Mouse (Mus musculus) CH12.LX (cell line): Measurements from ENCODE around the gene Efna1.

ENCODE experiments used
- CTCF ChIP-seq, 2 experiments: IDR thresholded peaks in 1 of 2; conservative IDR thresholded peaks in 1 of 2; 2 replicates each; pipeline ENCODE4 v1.5.1; 2011 to 2012; ENCODE audit warnings: low read depth in 2 of 2, low read length in 2 of 2, improper control_type of control experiment in 1 of 2, inconsistent platforms in 1 of 2, mild to moderate bottlenecking in 1 of 2, moderate library complexity in 1 of 2
- EP300 ChIP-seq: IDR thresholded peaks from 2 replicates; pipeline ENCODE4 v1.6.1; 2011; ENCODE audit warnings: low read length, improper control_type of control experiment
- NRF1 ChIP-seq: IDR thresholded peaks from 2 replicates; pipeline ENCODE4 v1.6.1; 2014; ENCODE audit warnings: low read depth, mild to moderate bottlenecking, inconsistent platforms, low read length, improper control_type of control experiment, moderate library complexity
- POLR2A ChIP-seq: IDR thresholded peaks from 2 replicates; pipeline ENCODE4 v1.6.1; 2011; ENCODE audit warnings: low read depth, mild to moderate bottlenecking, improper control_type of control experiment, low read length
- TCF12 ChIP-seq: IDR thresholded peaks from 2 replicates; pipeline ENCODE4 v1.6.1; 2014; ENCODE audit warnings: low read depth, mild to moderate bottlenecking, inconsistent platforms, low read length, improper control_type of control experiment
- USF2 ChIP-seq: conservative IDR thresholded peaks from 2 replicates; pipeline ENCODE4 v1.6.1; 2011; ENCODE audit warnings: low read depth, low read length, improper control_type of control experiment
- ZC3H11A ChIP-seq: IDR thresholded peaks from 2 replicates; pipeline ENCODE4 v1.6.1; 2012; ENCODE audit warnings: low read depth, mild to moderate bottlenecking, inconsistent platforms, low read length, improper control_type of control experiment

DNA sequence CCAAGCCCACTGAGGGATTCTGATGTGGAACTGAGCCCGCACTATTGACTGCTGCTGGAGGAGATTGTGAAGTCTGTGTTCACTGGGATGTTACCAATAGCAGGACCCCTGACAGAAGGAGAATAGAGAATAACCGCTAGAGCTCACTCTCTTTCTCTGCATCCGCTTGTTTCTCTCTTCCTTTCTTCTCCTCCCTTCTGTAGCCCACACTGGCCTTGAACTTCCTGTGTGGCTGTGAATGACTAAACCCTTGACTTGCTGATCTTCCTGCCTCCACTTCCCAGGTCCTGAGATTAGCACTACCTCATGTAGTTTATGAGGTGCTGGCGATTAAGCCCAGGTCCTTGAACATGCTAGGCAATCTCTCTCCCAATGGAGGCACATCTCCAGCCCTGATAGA is 33.5 kb downstream of the Efna1 start:
- TF ChIP-seq CTCF (conservative IDR thresholded peaks at IDR 0.05 in 1 of 2, IDR thresholded peaks at IDR 0.05 in 1 of 2; ENCODE audit: low read depth in 2 of 2, low read length in 2 of 2): no peak
- TF ChIP-seq POLR2A: peak; percentile 22
- no peak for TF ChIP-seq NRF1
- TF ChIP-seq ZC3H11A: no peak
- TF ChIP-seq EP300: no peak
- TF ChIP-seq TCF12: no peak
- no peak for TF ChIP-seq USF2
